Mouse (Mus musculus): Measurements from ENCODE around the gene Mfrp. TPM values are rescaled to one million over a fixed set of nuclear protein-coding genes. Genes with fewer than 3 reads are reported as not detected.
"Not testable (repeated sequence)": the region's sequence is repeated elsewhere in the genome, so short reads cannot be mapped to it uniquely, and the experiment has no call there.

The Mfrp gene
- polyA plus RNA-seq, 1 experiment from 2014 or later, result 0.20 TPM

DNA sequence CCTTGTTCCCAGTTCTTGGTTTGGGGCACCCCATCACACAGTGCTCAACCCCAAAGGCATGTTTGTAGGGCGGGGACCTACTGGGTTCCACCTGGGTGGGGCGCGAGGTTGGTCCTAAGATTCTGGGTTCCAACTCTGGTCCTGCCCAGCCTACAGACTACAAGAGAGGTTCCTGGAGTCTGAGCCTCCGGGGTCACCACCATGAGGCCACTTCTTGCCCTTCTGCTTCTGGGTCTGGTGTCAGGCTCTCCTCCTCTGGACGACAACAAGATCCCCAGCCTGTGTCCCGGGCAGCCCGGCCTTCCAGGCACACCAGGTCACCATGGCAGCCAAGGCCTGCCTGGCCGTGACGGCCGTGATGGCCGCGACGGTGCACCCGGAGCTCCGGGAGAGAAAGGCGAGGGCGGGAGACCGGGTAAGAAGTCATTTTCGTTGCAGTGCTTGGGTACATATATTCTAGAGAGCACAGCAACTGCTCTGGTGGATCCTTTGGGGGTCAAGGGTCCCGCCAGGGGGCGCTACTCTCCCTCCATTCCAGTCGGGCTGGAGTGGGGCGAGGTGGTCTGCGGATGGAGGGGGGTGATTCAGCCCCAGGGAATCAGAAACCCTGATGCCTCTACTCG, 6.1 kb downstream of the Mfrp start:
- Histone ChIP-seq H3K4me2 (replicated peaks) (peak overlapping the region; percentile 36), H3K9ac (peak overlapping the region; percentile 36; the same call in 1 of the 2 replicates), H3K36me3 (peaks cover 37% of the 10 kb centered on the region), H3K9me3 (no peaks in the 10 kb centered on the region), H3K27ac (peak overlapping the region; percentile 52), H3K4me3 (no peak overlapping the region), H3K4me1 (peaks cover 51% of the 10 kb centered on the region), H3K27me3 (no peaks in the 10 kb centered on the region)
- WGBS, result 40% methylated on average over 25 of the region's 25 CpGs
- ATAC-seq (ENCODE audit: insufficient number of reproducible peaks, insufficient read depth, low FRiP score, low TSS enrichment), result no peak

DNA sequence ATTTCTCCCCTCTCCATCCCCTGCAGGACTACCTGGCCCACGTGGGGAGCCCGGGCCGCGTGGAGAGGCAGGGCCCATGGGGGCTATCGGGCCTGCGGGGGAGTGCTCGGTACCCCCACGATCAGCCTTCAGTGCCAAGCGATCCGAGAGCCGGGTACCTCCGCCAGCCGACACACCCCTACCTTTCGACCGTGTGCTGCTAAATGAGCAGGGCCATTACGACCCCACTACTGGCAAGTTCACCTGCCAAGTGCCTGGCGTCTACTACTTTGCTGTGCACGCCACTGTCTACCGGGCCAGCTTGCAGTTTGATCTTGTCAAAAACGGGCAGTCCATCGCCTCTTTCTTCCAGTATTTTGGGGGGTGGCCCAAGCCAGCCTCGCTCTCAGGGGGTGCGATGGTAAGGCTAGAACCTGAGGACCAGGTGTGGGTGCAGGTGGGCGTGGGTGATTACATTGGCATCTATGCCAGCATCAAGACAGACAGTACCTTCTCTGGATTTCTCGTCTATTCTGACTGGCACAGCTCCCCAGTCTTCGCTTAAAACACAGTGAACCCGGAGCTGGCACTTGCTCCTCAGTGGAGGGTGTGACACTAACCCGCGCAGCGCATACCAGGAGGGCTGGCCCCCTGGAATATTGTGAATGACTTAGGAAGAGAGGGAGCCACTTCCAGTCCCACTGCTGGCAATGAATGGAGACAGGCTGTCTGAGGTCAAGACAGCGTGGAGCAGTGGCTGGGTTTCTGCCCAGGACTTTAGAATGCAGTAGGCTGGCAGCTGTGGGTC, 6.9 kb downstream of the Mfrp start:
- 0 out of 2 replicates have a peak overlapping the region, but pooled peaks have one; percentile 30 for H3K27ac ChIP-seq
- H3K4me1 ChIP-seq, result peaks cover 51% of the 10 kb centered on the region
- H3K36me3 ChIP-seq, result peaks cover 37% of the 10 kb centered on the region
- H3K4me3 ChIP-seq, result no peak overlapping the region
- H3K27me3 ChIP-seq, result no peaks in the 10 kb centered on the region
- ATAC-seq (ENCODE audit: insufficient number of reproducible peaks, insufficient read depth, low FRiP score, low TSS enrichment), result no peak
- peak overlapping the region; percentile 44 for H3K4me2 ChIP-seq (replicated peaks)
- 79% methylated on average over 31 of the region's 31 CpGs for WGBS
- H3K9ac ChIP-seq, result peak overlapping the region; percentile 36; the same call in 1 of the 2 replicates
- no peaks in the 10 kb centered on the region for H3K9me3 ChIP-seq

DNA sequence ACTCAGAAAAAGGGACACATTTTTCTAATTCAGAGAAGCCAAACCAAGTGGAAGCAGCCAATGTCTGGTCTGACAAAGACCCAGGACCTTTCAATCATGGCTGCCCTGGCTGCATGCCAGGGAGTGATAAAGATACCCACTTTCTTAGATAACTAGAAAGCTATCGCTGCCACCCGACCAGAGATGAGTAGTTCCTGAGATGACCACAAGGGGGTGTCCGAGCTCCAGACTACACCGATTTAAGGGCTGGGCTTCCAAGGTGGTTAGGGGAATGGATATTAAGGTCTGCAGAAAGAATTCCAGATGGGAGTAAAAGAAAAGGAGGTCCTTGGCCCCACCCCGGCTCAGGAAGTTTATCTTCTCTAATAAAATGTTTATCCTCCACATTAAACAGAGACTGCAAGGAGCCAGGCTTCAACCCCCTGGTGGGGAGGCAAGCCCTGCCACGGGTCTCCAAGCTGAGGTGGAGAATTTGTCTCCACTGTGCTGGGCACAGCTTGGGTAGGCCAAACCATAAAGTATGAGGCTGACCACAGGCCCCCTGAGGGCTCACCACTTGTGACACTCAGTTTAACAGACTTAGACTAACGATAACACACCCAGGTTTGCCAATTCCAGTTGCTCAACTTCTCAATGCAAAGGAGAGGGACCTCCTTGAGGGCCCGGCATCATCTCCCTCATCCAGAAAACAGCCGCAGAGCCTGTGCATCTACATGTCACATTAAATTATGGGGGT, 8.0 kb downstream of the Mfrp start:
- ATAC-seq (ENCODE audit: insufficient number of reproducible peaks, insufficient read depth, low FRiP score, low TSS enrichment), result no peak
- Histone ChIP-seq H3K27ac (peak overlapping the region; percentile 30; the same call in 1 of the 2 replicates), H3K27me3 (no peaks in the 10 kb centered on the region), H3K36me3 (peaks cover 32% of the 10 kb centered on the region), H3K4me1 (peaks cover 51% of the 10 kb centered on the region), H3K4me3 (peak overlapping the region; percentile 22), H3K9ac (peak overlapping the region; percentile 45; the same call in 1 of the 2 replicates), H3K9me3 (no peaks in the 10 kb centered on the region), H3K4me2 (replicated peaks) (peak overlapping the region; percentile 44)
- WGBS, result 31% methylated on average over 9 of the region's 9 CpGs

GRCm38 (mm10) chr9:44111909-44112308, 10.4 kb downstream of the Mfrp start:
- peaks cover 44% of the 10 kb centered on the region for H3K4me1 ChIP-seq
- H3K9ac ChIP-seq, result peak overlapping the region; percentile 87; the same call in 1 of the 2 replicates
- H3K9me3 ChIP-seq; H3K27ac ChIP-seq; ATAC-seq (ENCODE audit: insufficient number of reproducible peaks, insufficient read depth, low FRiP score, low TSS enrichment); H3K27me3 ChIP-seq: not testable (repeated sequence)
- H3K36me3 ChIP-seq, result peaks cover 16% of the 10 kb centered on the region; the same call in 1 of the 2 replicates
- peak overlapping the region; percentile 58 for H3K4me2 ChIP-seq (replicated peaks)
- H3K4me3 ChIP-seq, result peak overlapping the region; percentile 88
- WGBS, result 58% methylated on average over 9 of the region's 12 CpGs

GRCm38 (mm10) chr9:44113105-44113789, 11.7 kb downstream of the Mfrp start, which contains the start of the genes Gm49380 and Rnf26:
TSS of gene Gm49380 (minus strand) at chr9:44113500.
TSS of gene Rnf26 (minus strand) at chr9:44113517.
- under 1% methylated on average over 51 of the region's 51 CpGs for whole genome bisulfite sequencing
- H3K4me2 ChIP-seq (replicated peaks), result peak within 1 kb of the TSS; percentile 58
- H3K4me3 ChIP-seq, result peak within 1 kb of the TSS; percentile 88
- no peaks in the 10 kb centered on the region for H3K27me3 ChIP-seq
- peaks cover 14% of the 10 kb centered on the region; the same call in 1 of the 2 replicates for H3K36me3 ChIP-seq
- peak; percentile 90 for ATAC-seq (ENCODE audit: insufficient number of reproducible peaks, insufficient read depth, low FRiP score, low TSS enrichment)
- peaks cover 31% of the 10 kb centered on the region for H3K4me1 ChIP-seq
- H3K9me3 ChIP-seq, result no peaks in the 10 kb centered on the region
- H3K9ac ChIP-seq, result peak within 1 kb of the TSS; percentile 87
- peak within 1 kb of the TSS; percentile 84 for H3K27ac ChIP-seq

DNA sequence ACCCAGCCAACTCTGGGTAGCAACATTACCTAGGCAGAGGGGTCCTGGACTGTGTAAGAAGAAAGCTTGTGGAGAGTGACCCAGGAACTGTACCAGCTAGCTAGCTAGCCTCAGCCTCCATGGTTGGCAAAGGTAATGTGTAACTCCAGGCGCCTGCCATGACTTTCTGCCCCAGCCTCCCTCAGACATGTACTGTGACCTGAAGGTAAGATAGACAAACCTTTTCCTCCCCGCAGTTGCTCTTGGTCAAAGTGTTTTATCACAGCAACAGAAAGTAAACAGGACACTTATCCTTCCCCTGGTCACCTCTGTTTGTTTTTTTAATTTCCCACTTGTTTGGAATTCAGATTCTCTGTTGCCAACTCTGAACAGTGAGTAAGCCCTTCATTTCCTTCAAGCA, 12.9 kb downstream of the Mfrp start:
- no peaks in the 10 kb centered on the region for H3K9me3 ChIP-seq
- no peak for ATAC-seq (ENCODE audit: insufficient number of reproducible peaks, insufficient read depth, low FRiP score, low TSS enrichment)
- H3K27ac ChIP-seq, result no peak overlapping the region
- H3K4me2 ChIP-seq (replicated peaks), result no peak overlapping the region
- peaks cover 19% of the 10 kb centered on the region for H3K4me1 ChIP-seq
- 0 out of 2 replicates have a peak, but pooled peaks cover 6% of the 10 kb centered on the region for H3K36me3 ChIP-seq
- H3K27me3 ChIP-seq, result no peaks in the 10 kb centered on the region
- no peak overlapping the region for H3K9ac ChIP-seq
- H3K4me3 ChIP-seq, result no peak overlapping the region
- WGBS, result 86% methylated on average over 2 of the region's 2 CpGs

DNA sequence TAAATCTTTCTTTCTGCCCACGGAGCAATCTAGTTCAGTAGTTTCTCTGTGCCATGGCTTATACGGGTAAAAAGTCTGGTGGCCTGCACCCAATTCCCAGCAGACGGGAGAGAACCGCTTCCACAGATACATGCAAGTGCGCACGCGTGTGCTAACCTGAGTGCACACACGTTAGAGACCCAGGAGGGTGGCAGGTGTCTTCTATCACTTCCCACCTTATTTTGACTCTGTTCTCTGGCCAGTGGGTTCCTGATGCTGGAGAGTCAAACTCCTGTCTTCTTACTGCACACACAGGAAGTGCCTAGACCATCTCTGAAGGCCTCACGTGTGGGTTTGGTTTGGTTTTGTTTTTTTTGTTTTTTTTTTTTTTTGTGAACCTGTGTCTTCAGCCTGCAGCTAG, 14.1 kb downstream of the Mfrp start:
- Histone ChIP-seq H3K4me3 (no peak overlapping the region), H3K9ac (no peak overlapping the region), H3K4me2 (replicated peaks) (no peak overlapping the region), H3K36me3 (0 out of 2 replicates have a peak, but pooled peaks cover under 1% of the 10 kb centered on the region), H3K9me3 (no peaks in the 10 kb centered on the region), H3K27ac (no peak overlapping the region), H3K27me3 (no peaks in the 10 kb centered on the region), H3K4me1 (peaks cover 8% of the 10 kb centered on the region)
- WGBS, result 88% methylated on average over 9 of the region's 9 CpGs
- no peak for ATAC-seq (ENCODE audit: insufficient number of reproducible peaks, insufficient read depth, low FRiP score, low TSS enrichment)

GRCm38 (mm10) chr9:44116182-44116581, 14.7 kb downstream of the Mfrp start:
- H3K4me2 ChIP-seq (replicated peaks), result no peak overlapping the region
- no peaks in the 10 kb centered on the region for H3K36me3 ChIP-seq
- no peak for ATAC-seq (ENCODE audit: insufficient number of reproducible peaks, insufficient read depth, low FRiP score, low TSS enrichment)
- no peaks in the 10 kb centered on the region for H3K27me3 ChIP-seq
- no peak overlapping the region for H3K27ac ChIP-seq
- H3K4me1 ChIP-seq, result peaks cover 4% of the 10 kb centered on the region; the same call in 1 of the 2 replicates
- H3K4me3 ChIP-seq, result no peak overlapping the region
- H3K9me3 ChIP-seq, result no peaks in the 10 kb centered on the region
- WGBS, result 88% methylated on average over 4 of the region's 4 CpGs
- H3K9ac ChIP-seq, result no peak overlapping the region

GRCm38 (mm10) chr9:44119011-44119410, 17.5 kb downstream of the Mfrp start:
- no peaks in the 10 kb centered on the region for H3K9me3 ChIP-seq
- H3K36me3 ChIP-seq, result no peaks in the 10 kb centered on the region
- no peak for ATAC-seq (ENCODE audit: insufficient number of reproducible peaks, insufficient read depth, low FRiP score, low TSS enrichment)
- H3K27me3 ChIP-seq, result no peaks in the 10 kb centered on the region
- H3K4me2 ChIP-seq (replicated peaks), result no peak overlapping the region
- H3K9ac ChIP-seq, result no peak overlapping the region
- H3K27ac ChIP-seq, result no peak overlapping the region
- no peak overlapping the region for H3K4me3 ChIP-seq
- H3K4me1 ChIP-seq, result no peaks in the 10 kb centered on the region
- 48% methylated on average over 5 of the region's 5 CpGs for WGBS

- Histone ChIP-seq H3K36me3 (no peaks in the 10 kb centered on the region), H3K27me3 (no peaks in the 10 kb centered on the region), H3K4me2 (replicated peaks) (no peak overlapping the region), H3K9ac (no peak overlapping the region), H3K27ac (no peak overlapping the region), H3K9me3 (no peaks in the 10 kb centered on the region), H3K4me1 (no peaks in the 10 kb centered on the region), H3K4me3 (no peak overlapping the region)
- WGBS, result 78% methylated on average over 8 of the region's 8 CpGs
- ATAC-seq (ENCODE audit: insufficient number of reproducible peaks, insufficient read depth, low FRiP score, low TSS enrichment), result no peak
These were observed 18.5 kb downstream of the Mfrp start for GRCm38 (mm10) chr9:44119948-44120465.

GRCm38 (mm10) chr9:44124317-44124716, 22.8 kb downstream of the Mfrp start:
- Histone ChIP-seq H3K27ac (no peak overlapping the region), H3K9me3 (no peaks in the 10 kb centered on the region), H3K4me2 (replicated peaks) (no peak overlapping the region), H3K9ac (no peak overlapping the region), H3K4me3 (no peak overlapping the region), H3K27me3 (no peaks in the 10 kb centered on the region), H3K36me3 (no peaks in the 10 kb centered on the region), H3K4me1 (peaks cover under 1% of the 10 kb centered on the region; the same call in 1 of the 2 replicates)
- no peak for ATAC-seq (ENCODE audit: insufficient number of reproducible peaks, insufficient read depth, low FRiP score, low TSS enrichment)
- WGBS, result 67% methylated on average over 6 of the region's 6 CpGs
